Mouse (Mus musculus): Measurements from ENCODE around the gene Vps51. TPM values are rescaled to one million over a fixed set of nuclear protein-coding genes. Genes with fewer than 3 reads are reported as not detected.

The Vps51 gene
- polyA plus RNA-seq, 1 experiment from 2014 or later, result 59.1 TPM

- H3K27ac ChIP-seq (ENCODE audit: low read depth, low read length), result no peak overlapping the region
- H3K4me3 ChIP-seq (ENCODE audit: low read depth, low read length), result no peak overlapping the region
- WGBS, result 93% methylated on average over 15 of the region's 15 CpGs
- DNase-seq (ENCODE audit: low spot score) (no peak), ATAC-seq (ENCODE audit: insufficient read depth, low FRiP score, low TSS enrichment) (no peak)
- H3K4me2 ChIP-seq (ENCODE audit: low read depth), result 0 out of 2 replicates have a peak overlapping the region, but pooled peaks have one; percentile 0
- no peaks in the 10 kb centered on the region for H3K9me3 ChIP-seq (ENCODE audit: control insufficient read depth, low read length)
- H3K27me3 ChIP-seq (ENCODE audit: control insufficient read depth, insufficient read depth, low read length), result no peaks in the 10 kb centered on the region
- H3K4me1 ChIP-seq (ENCODE audit: control insufficient read depth, insufficient read depth, low read length), result peaks cover 7% of the 10 kb centered on the region; the same call in 1 of the 2 replicates
- peak overlapping the region; percentile 6; the same call in 1 of the 2 replicates for H3K9ac ChIP-seq (ENCODE audit: low read length)
- peaks cover 11% of the 10 kb centered on the region for H3K36me3 ChIP-seq (ENCODE audit: control insufficient read depth, insufficient read depth, low read length)
These were observed 39.3 kb upstream of the Vps51 start for GRCm38 (mm10) chr19:6116113-6116850.

GRCm38 (mm10) chr19:6113116-6113515, 36.1 kb upstream of the Vps51 start:
- no peak for ATAC-seq (ENCODE audit: insufficient read depth, low FRiP score, low TSS enrichment)
- Histone ChIP-seq H3K4me2 (ENCODE audit: low read depth) (no peak overlapping the region), H3K27me3 (ENCODE audit: control insufficient read depth, insufficient read depth, low read length) (no peaks in the 10 kb centered on the region), H3K27ac (ENCODE audit: low read depth, low read length) (no peak overlapping the region), H3K4me1 (ENCODE audit: control insufficient read depth, insufficient read depth, low read length) (peaks cover 7% of the 10 kb centered on the region; the same call in 1 of the 2 replicates), H3K9me3 (ENCODE audit: control insufficient read depth, low read length) (no peaks in the 10 kb centered on the region), H3K4me3 (ENCODE audit: low read depth, low read length) (no peak overlapping the region), H3K36me3 (ENCODE audit: control insufficient read depth, insufficient read depth, low read length) (peaks cover 11% of the 10 kb centered on the region), H3K9ac (ENCODE audit: low read length) (no peak overlapping the region)
- WGBS, result 68% methylated on average over 6 of the region's 6 CpGs
- DNase-seq (ENCODE audit: low spot score), result no peak

DNA sequence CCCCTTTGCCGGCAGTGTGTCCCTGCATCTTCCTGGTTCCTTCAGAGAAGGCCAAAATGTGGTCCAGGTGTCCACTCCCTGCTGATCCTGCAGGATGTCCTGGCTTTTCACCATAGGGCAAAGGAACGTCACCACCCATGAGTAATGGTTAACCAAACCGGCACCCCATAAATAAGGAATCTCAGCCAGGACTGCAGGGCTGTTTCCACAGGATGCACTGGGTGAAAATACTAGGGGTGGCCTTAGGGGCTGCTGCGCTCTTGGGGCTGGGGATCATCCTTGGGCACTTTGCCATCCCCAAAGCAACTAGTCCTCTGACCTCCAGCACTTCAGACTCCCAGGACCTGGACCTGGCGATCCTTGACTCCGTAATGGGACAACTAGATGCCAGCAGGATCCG, 28.6 kb upstream of the Vps51 start, which contains the start of gene Naaladl1:
Gene Naaladl1, plus strand, starts transcription at position 197 of the 400 bp plus-strand sequence.
- 85% methylated on average over 7 of the region's 7 CpGs for WGBS
- ATAC-seq (ENCODE audit: insufficient read depth, low FRiP score, low TSS enrichment) (no peak), DNase-seq (ENCODE audit: low spot score) (no peak)
- Histone ChIP-seq H3K9ac (ENCODE audit: low read length) (peak within 1 kb of the TSS; percentile 22; the same call in 1 of the 2 replicates), H3K4me1 (ENCODE audit: control insufficient read depth, insufficient read depth, low read length) (no peaks in the 10 kb centered on the region), H3K27ac (ENCODE audit: low read depth, low read length) (no peak within 1 kb of the TSS), H3K36me3 (ENCODE audit: control insufficient read depth, insufficient read depth, low read length) (no peaks in the 10 kb centered on the region), H3K4me3 (ENCODE audit: low read depth, low read length) (no peak within 1 kb of the TSS), H3K4me2 (ENCODE audit: low read depth) (no peak within 1 kb of the TSS), H3K9me3 (ENCODE audit: control insufficient read depth, low read length) (no peaks in the 10 kb centered on the region), H3K27me3 (ENCODE audit: control insufficient read depth, insufficient read depth, low read length) (no peaks in the 10 kb centered on the region)

- 96% methylated on average over 4 of the region's 4 CpGs for WGBS
These were observed 27.4 kb upstream of the Vps51 start for GRCm38 (mm10) chr19:6104476-6104875.

DNA sequence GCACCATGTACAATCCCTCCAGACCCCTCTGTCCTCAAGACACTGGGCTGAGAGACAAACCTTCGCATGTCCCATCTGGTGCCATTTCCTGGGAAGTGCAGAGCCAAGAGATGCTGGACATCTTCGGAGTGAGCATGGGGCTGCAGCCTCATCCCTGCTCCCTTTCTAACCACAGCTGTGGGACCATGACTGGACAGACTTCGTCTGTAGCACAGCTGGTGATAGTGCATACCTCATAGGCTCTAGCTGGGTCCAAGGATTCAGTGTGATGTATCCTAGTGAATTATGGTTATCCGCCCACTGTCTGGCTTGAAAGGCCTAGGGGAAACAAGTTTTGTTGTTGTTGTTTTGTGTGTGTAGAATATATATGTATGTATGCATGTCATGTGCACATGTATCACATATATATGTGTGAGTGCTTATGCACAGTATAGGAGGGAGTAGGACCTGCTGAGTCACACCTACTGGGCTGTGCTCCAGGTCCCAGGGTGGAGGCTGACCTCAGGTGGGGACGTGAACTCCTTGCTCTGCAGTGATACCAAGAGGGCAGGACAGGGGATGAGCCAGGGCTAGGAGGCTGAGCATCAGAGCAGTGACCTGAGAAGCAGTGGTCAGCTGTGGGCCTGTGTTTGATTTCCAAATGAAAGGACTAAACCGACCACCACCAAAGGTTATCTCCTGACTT, 25.3 kb upstream of the Vps51 start:
- Histone ChIP-seq H3K9me3 (ENCODE audit: control insufficient read depth, low read length) (no peaks in the 10 kb centered on the region), H3K4me3 (ENCODE audit: low read depth, low read length) (no peak overlapping the region), H3K4me2 (ENCODE audit: low read depth) (no peak overlapping the region), H3K27me3 (ENCODE audit: control insufficient read depth, insufficient read depth, low read length) (no peaks in the 10 kb centered on the region), H3K36me3 (ENCODE audit: control insufficient read depth, insufficient read depth, low read length) (no peaks in the 10 kb centered on the region), H3K4me1 (ENCODE audit: control insufficient read depth, insufficient read depth, low read length) (no peaks in the 10 kb centered on the region), H3K27ac (ENCODE audit: low read depth, low read length) (no peak overlapping the region), H3K9ac (ENCODE audit: low read length) (no peak overlapping the region)
- no peak for DNase-seq (ENCODE audit: low spot score)
- WGBS, result 76% methylated on average over 6 of the region's 6 CpGs
- ATAC-seq (ENCODE audit: insufficient read depth, low FRiP score, low TSS enrichment), result no peak

More at GRCm38 (mm10) chr19:6104476-6104875, 27.4 kb upstream of the Vps51 start:
- no peaks in the 10 kb centered on the region for H3K27me3 ChIP-seq (ENCODE audit: control insufficient read depth, insufficient read depth, low read length)
- H3K9ac ChIP-seq (ENCODE audit: low read length), result no peak overlapping the region
- H3K4me1 ChIP-seq (ENCODE audit: control insufficient read depth, insufficient read depth, low read length), result no peaks in the 10 kb centered on the region
- no peaks in the 10 kb centered on the region for H3K9me3 ChIP-seq (ENCODE audit: control insufficient read depth, low read length)
- DNase-seq (ENCODE audit: low spot score) (no peak), ATAC-seq (ENCODE audit: insufficient read depth, low FRiP score, low TSS enrichment) (no peak)
- H3K36me3 ChIP-seq (ENCODE audit: control insufficient read depth, insufficient read depth, low read length), result no peaks in the 10 kb centered on the region
- H3K27ac ChIP-seq (ENCODE audit: low read depth, low read length), result no peak overlapping the region
- H3K4me3 ChIP-seq (ENCODE audit: low read depth, low read length), result no peak overlapping the region
- H3K4me2 ChIP-seq (ENCODE audit: low read depth), result no peak overlapping the region

DNA sequence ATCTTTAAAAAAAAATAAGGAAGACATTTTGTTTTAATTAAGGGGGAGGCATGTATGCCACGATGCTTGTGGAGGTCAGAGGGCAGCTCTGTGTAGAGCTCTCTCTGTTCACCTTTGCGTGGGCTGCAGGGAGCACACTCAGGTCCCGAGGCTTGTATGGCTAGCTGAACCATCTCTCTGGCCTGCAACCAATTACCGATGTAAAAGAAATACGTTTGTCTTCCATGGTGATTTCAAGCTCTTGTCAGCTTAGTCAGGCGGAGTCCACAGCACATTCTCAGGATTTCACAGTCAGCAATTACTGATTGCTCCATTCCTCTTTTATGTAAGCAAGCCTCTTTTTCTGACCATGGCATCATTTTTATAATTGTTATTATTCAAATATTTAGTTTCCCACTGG, 24.2 kb upstream of the Vps51 start:
- DNase-seq (ENCODE audit: low spot score) (no peak), ATAC-seq (ENCODE audit: insufficient read depth, low FRiP score, low TSS enrichment) (no peak)
- Histone ChIP-seq H3K27me3 (ENCODE audit: control insufficient read depth, insufficient read depth, low read length) (no peaks in the 10 kb centered on the region), H3K27ac (ENCODE audit: low read depth, low read length) (no peak overlapping the region), H3K4me3 (ENCODE audit: low read depth, low read length) (no peak overlapping the region), H3K4me1 (ENCODE audit: control insufficient read depth, insufficient read depth, low read length) (no peaks in the 10 kb centered on the region), H3K36me3 (ENCODE audit: control insufficient read depth, insufficient read depth, low read length) (no peaks in the 10 kb centered on the region), H3K9ac (ENCODE audit: low read length) (no peak overlapping the region), H3K4me2 (ENCODE audit: low read depth) (no peak overlapping the region), H3K9me3 (ENCODE audit: control insufficient read depth, low read length) (no peaks in the 10 kb centered on the region)
- WGBS, result 62% methylated on average over 6 of the region's 6 CpGs

- no peaks in the 10 kb centered on the region for H3K27me3 ChIP-seq (ENCODE audit: control insufficient read depth, insufficient read depth, low read length)
- ATAC-seq (ENCODE audit: insufficient read depth, low FRiP score, low TSS enrichment) (no peak), DNase-seq (ENCODE audit: low spot score) (no peak)
- no peaks in the 10 kb centered on the region for H3K4me1 ChIP-seq (ENCODE audit: control insufficient read depth, insufficient read depth, low read length)
- H3K4me2 ChIP-seq (ENCODE audit: low read depth), result no peak overlapping the region
- H3K36me3 ChIP-seq (ENCODE audit: control insufficient read depth, insufficient read depth, low read length), result peaks cover 4% of the 10 kb centered on the region
- no peak overlapping the region for H3K9ac ChIP-seq (ENCODE audit: low read length)
- no peak overlapping the region for H3K27ac ChIP-seq (ENCODE audit: low read depth, low read length)
- H3K9me3 ChIP-seq (ENCODE audit: control insufficient read depth, low read length), result no peaks in the 10 kb centered on the region
- WGBS, result 90% methylated on average over 3 of the region's 3 CpGs
- no peak overlapping the region for H3K4me3 ChIP-seq (ENCODE audit: low read depth, low read length)
These were observed 20.8 kb upstream of the Vps51 start for GRCm38 (mm10) chr19:6097847-6098246.

DNA sequence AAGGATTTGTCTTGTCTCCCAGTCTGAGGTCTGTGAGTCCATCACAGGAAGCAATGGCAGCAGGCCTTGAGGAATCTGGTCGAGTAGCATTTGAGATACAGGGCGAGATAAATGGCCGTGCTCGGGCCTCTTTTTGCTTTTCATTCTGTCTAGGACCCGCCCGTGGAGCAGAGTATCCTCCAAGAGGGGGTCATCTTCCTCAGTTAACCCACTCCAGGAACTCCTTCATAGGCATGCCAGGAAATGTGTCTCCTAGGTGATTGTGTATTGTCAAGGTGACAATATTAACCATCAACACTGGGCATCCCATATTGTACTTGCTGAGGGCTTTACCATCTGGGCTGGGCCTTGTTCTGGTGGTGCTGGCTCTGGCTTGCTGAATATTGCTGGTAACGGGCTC, 17.1 kb upstream of the Vps51 start, which contains the start of gene AC131692.1:
Gene AC131692.1, plus strand, starts transcription at position 301 of the 400 bp plus-strand sequence.
- H3K4me1 ChIP-seq (ENCODE audit: control insufficient read depth, insufficient read depth, low read length), result no peaks in the 10 kb centered on the region
- no peaks in the 10 kb centered on the region for H3K27me3 ChIP-seq (ENCODE audit: control insufficient read depth, insufficient read depth, low read length)
- 95% methylated on average over 7 of the region's 7 CpGs for WGBS
- no peak within 1 kb of the TSS for H3K27ac ChIP-seq (ENCODE audit: low read depth, low read length)
- no peak for ATAC-seq (ENCODE audit: insufficient read depth, low FRiP score, low TSS enrichment)
- no peak within 1 kb of the TSS for H3K4me2 ChIP-seq (ENCODE audit: low read depth)
- no peaks in the 10 kb centered on the region for H3K9me3 ChIP-seq (ENCODE audit: control insufficient read depth, low read length)
- no peak within 1 kb of the TSS for H3K4me3 ChIP-seq (ENCODE audit: low read depth, low read length)
- no peak for DNase-seq (ENCODE audit: low spot score)
- H3K9ac ChIP-seq (ENCODE audit: low read length), result no peak within 1 kb of the TSS
- H3K36me3 ChIP-seq (ENCODE audit: control insufficient read depth, insufficient read depth, low read length), result peaks cover 12% of the 10 kb centered on the region

Measured in neural tube, embryonic 11.5 days (tissue).